Mouse (Mus musculus) c-Kit-positive CD71-negative TER-119-negative erythroid progenitor cells, embryonic 14.5 days (primary cell): ENCODE data around the gene Brk1.

Experiments
- DNase-seq: peaks from one replicate; pipeline ENCODE4 v3.0.0-alpha.2; 2013; ENCODE audit warnings: low read depth

Gene Brk1

DNA sequence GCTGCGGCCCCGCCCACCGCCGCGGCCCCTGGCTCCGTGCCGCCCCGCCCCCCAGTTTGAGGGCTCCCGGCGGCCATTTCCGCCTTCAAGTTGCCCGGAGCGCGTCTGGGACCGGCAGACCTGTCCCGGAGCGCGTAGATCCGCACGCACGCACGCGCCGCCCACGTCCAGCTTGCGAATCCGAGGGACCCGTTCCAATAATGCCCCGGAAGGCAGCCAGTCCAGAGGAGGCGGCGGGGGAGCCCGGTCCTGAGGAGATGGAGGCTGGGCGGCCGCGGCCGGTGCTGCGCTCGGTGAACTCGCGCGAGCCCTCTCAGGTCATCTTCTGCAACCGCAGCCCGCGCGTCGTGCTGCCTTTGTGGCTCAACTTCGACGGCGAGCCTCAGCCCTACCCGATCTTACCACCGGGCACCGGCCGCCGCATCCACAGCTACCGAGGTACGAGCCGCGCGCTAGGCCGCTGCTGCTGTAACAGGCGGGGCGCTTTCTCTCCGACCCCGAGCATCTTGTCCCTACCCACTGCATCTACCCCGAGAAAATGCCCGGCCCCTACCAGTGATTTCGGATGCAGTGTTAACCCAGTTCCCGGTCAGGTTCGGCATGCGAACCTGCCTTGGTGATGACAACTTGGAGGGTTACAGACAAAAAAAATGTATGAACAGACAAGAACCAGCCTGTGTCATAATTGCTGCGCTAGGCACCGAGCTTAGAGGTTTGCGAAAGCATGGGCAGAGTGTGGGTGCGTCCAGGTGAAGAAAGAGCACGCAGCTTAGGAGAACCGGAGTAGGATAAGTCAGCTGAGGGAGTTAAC lies 19.6 kb downstream of the Brk1 start, which contains the start of gene Vhl:
Vhl (plus strand) TSS at position 19 of the 811 bp plus-strand sequence.
- peak; percentile 56 for DNase-seq

DNA sequence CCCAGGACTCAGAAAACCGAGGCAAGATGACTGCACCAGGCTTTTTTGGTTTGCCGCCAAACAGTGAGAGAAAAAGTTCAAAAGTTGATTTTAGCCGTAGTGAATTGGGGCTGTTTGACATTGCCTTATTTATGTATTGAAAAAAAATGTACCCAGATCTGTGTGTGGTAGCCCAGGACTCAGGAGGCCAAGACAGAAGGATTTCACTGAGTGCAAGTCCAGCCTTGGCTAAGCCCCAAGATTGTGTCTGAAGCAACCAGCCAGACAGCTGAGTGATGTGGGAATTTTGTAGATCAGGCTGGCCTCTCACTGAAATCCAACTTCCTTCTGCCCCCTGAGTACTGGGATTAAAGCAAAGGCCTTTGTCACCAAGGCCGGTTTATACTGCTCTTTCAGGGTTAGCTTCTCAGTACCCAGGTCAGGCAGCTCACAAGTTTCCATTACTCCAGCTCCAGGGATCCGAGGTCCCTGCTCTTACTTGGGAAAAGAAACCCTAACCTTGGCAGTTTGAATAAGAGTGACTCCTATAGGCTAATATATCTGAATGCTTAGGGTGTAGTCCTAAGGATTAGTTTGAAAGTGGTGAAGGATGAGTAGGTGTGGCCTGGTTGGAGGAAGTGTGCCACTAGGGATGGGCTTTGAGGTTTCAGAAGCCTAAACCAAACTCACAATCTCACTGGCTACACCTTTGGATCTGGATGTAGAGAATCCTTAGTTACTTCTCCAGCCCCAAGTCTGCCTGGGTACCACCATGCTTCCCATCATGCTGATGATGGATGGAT lies 20.6 kb downstream of the Brk1 start:
- no peak for DNase-seq

DNA sequence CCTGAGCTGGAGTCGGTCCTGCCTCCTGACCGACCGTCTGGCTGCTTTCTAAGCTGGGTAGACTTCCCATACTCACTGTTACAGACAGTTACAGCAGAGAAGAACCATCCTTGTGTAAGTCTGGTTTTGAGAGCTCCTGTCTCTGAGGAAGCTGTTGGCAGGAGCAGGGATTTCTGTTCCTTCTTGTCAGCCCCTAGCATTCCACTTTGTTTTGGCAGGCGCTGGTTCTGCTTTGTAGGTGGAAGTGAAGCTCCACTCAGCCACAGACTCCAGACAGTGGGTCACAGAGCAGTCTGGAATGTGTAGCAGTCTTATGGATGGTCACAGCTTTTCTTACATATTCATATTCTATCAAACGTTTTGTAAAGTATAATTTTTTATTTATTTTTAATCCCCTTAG lies 25.8 kb downstream of the Brk1 start:
- no peak for DNase-seq

DNA sequence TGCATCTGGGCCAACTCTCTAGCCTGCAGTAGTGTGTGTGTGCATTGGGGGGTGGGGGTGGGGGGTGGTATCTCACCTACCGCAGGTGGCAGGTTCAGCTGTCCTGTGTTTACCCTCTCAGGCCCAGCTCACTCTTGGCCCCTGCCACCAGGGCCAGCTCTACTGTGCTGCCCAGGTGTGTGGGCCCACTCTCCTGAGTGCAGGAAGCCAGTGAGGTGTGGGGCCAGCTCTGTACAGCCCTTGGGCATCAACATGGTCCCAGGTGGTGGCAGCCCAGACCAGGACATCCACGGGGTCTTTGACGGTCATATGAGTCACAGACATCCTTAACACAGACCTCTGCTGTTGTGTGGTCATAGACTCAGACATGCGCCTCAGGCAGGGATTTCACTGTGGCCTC lies 28.3 kb downstream of the Brk1 start:
- no peak for DNase-seq

DNA sequence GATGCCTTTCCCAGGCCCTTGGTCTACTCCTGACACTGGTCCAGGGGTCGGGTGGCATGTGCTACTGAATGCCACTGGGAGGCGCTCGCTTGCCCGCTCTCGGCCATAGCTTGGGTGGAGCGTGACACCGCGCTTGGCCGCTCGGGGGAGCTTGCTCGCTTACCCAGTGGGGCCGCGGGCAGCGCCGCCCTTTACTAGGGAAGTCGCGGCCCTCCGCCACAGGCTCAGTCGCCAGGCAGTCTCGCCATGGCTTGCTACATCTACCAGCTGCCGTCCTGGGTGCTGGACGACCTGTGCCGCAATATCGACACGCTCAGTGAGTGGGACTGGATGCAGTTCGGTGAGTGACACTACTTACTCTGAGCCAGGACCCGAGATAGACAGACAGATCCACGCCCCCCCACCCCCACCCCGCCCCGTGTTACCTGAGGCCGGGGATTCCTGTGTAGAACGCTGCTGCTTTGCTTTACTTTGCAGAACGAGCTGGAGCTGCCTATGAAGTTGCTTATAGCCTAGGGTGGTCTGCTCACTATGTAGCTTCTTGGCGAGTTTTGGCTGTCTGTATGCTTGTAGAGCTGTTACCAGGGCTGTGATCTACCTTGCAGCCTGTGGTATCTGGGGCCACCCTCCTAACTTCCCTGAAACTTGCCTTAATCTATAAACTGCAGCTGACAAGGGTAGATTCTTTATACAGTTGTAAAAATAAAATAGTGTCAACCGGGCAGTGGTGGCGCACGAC lies 33.9 kb downstream of the Brk1 start, which contains the start of gene Irak2:
Irak2 (plus strand) TSS at position 166 of the 739 bp plus-strand sequence.
- peak; percentile 86 for DNase-seq

DNA sequence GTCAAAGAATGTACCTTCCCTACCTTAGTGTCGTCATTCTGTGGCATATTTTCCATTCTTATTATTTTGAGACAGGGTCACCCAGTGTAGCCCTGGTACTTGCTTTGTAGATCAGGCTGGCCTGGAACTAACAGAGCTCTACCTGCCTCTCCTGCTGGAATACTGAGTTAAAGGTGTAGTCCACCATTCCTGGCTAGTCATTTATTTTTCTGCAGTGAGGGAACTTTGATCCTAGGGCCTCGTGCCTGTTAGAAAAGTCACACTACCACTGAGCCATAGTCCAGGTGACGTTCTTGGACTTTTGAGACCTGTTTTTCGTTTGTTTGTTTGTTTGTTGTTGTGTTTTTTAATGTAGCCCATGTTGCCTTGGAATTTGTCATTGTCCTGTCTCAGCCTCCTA lies 34.6 kb downstream of the Brk1 start:
- no peak for DNase-seq

GRCm38 (mm10) chr6:113642605-113643004 lies 38.0 kb downstream of the Brk1 start:
- DNase-seq: no peak

DNA sequence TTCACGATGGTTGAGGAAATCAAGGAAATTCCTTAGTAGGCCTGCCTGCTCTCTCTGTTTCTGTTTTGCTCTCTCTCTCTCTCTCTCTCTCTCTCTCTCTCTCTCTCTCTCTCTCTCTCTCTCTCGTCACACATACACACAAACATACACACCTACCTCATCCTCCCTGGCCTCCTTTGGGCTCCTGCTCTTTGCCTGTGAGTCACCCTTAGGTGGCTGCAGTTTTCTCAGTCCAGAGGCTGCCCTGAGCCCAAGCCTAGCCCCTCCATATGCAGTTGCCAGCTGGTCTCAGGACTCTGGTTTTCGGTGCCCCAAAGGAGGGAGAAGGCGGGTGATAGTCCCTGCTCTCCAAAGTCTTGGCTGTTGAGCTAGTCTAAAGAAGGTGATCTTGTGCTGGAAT lies 38.4 kb downstream of the Brk1 start:
- no peak for DNase-seq

- DNase-seq: no peak
Measured at GRCm38 (mm10) chr6:113643967-113644366, 39.4 kb downstream of the Brk1 start.

- no peak for DNase-seq
Measured at GRCm38 (mm10) chr6:113644808-113645207, 40.2 kb downstream of the Brk1 start.

- no peak for DNase-seq
Measured at GRCm38 (mm10) chr6:113649346-113650196, 45.0 kb downstream of the Brk1 start.

DNA sequence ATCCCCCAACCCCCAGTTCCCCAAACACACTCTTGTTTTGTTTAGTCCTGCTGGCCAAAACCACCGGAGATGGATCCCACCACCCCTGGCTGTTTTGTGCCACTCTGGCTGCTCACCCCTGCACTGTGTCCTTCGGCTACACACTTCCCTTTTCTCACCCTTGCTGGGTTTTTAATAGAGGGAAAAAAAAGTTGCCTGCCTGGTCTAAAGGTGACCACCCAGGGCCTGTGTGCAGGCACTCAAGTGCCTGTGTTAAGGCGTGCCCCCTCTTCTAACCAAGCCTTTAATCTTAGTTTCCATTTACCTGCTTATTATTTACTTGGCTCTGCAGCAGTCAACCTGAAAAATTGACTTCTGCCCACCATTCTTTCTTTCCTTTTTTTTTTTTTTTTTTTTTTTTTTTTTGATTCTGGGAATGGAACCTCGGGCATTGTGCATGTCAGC lies 45.6 kb downstream of the Brk1 start:
- no peak for DNase-seq

DNA sequence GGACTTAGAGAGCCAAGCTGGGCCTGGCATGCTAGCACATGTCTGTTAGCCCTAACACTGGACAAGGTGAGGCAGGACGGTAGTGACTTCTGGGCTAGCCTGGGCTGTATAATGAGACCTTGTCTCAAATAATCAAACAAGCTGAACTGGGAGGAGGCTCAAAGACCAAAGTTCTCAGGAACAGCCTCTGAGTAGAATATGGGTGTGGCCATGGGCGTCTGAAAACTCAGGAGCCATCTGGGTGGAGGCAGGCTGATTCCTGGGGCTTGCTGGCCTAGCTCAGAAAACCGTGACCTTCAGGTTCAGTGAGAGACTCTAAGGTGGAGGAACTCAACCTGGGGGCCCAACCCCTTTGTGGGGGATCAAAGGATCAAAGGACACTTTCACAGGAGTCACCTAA lies 47.1 kb downstream of the Brk1 start:
- DNase-seq: no peak

GRCm38 (mm10) chr6:113653551-113653950 lies 49.0 kb downstream of the Brk1 start:
- no peak for DNase-seq

DNA sequence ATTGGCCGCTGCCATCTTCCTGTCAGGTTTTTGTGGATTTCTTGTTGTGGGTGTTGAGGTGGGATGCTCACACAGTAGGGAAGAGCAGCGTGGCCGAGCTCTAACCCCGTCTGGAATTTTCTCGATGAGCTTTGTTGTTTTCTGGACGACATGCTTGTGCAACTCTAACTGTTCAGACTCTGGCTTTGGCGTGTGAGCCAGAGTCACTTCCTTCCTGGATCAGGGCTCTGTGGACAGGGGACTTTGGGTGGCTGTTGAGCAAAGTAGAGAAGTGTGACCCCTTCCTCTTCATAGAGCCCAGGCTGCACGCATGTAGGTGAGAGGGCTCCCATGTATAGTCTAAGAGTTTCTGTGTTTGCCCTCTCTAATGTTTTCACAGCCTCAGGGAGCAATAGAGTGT lies 49.5 kb downstream of the Brk1 start:
- DNase-seq: no peak

DNA sequence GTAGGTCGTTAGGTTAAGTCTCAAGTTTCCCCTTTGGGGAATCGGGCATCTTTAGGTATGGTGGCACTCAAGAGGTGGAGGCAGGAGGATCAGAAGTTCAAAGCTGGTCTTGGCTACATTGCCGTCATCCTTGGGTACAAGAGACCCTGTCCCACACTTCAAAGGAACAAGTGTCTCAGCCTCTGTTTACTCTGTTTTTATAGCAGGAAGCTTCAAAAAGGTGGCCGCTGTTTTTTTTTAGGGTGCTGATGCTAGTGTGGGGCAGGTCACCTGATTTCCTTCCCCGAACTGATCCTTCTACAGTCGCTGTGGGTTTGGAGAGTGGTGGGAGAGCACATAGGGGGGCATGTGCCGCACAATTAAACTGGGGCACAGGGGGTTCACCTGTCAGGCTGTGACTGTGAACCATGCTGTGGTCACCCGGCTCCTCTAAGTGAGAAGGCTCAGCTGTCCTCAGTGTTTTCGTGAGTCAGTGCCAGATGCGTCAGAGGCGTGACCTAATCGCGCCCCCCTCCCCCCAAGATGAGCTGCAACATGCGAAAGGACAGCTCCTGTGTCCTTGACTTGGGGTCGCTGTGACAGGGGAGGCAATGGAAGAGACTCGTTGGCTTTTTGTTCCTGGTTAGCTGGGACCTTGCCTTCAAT lies 50.3 kb downstream of the Brk1 start:
- DNase-seq: no peak

- no peak for DNase-seq
Measured at GRCm38 (mm10) chr6:113655475-113655874, 50.9 kb downstream of the Brk1 start.

- DNase-seq: no peak
Measured at GRCm38 (mm10) chr6:113656847-113657246, 52.3 kb downstream of the Brk1 start.

GRCm38 (mm10) chr6:113658226-113658625 lies 53.7 kb downstream of the Brk1 start:
- no peak for DNase-seq

- DNase-seq: no peak
Measured at GRCm38 (mm10) chr6:113659648-113660491, 55.3 kb downstream of the Brk1 start.
